Mouse (Mus musculus) ES-Bruce4 (cell line): ENCODE results near the gene Tmem50b. TPM values are rescaled to one million over a fixed set of nuclear protein-coding genes. Genes with fewer than 3 reads are reported as not detected.

Source experiments
- H3K27ac ChIP-seq: 2 replicates; pipeline ENCODE4 v1.5.1; 2012; ENCODE audit warnings: low read length, inconsistent platforms; ENCODE audit not compliant: insufficient read depth
- H3K27me3 ChIP-seq: 2 replicates; pipeline ENCODE4 v1.6.1; 2012; ENCODE audit warnings: mild to moderate bottlenecking, low read length, inconsistent platforms; ENCODE audit not compliant: control insufficient read depth, poor library complexity, insufficient read depth, severe bottlenecking
- H3K36me3 ChIP-seq: 2 replicates; pipeline ENCODE4 v1.6.1; 2012; ENCODE audit warnings: inconsistent platforms, mild to moderate bottlenecking, low read length, moderate library complexity; ENCODE audit not compliant: control insufficient read depth, poor library complexity, insufficient read depth, severe bottlenecking
- H3K4me1 ChIP-seq: one replicate; pipeline ENCODE4 v1.8.1; 2011; ENCODE audit warnings: low read length; ENCODE audit not compliant: control insufficient read depth, insufficient read depth
- H3K4me3 ChIP-seq: 2 replicates; pipeline ENCODE4 v1.5.1; 2011; ENCODE audit warnings: low read depth, mild to moderate bottlenecking, low read length
- H3K9ac ChIP-seq: 2 replicates; pipeline ENCODE4 v1.6.1; 2012; ENCODE audit warnings: low read depth, mild to moderate bottlenecking, inconsistent platforms; ENCODE audit not compliant: poor library complexity, severe bottlenecking
- H3K9me3 ChIP-seq: replicated peaks from 2 replicates; pipeline ENCODE4 v1.6.1; 2012; ENCODE audit warnings: mild to moderate bottlenecking, low read length, inconsistent platforms; ENCODE audit not compliant: control insufficient read depth, poor library complexity, insufficient read depth, severe bottlenecking
- CTCF ChIP-seq: IDR thresholded peaks from one replicate; pipeline ENCODE4 v1.8.1; 2011; ENCODE audit warnings: low read depth, low read length
- EP300 ChIP-seq: IDR thresholded peaks from 2 replicates; pipeline ENCODE4 v1.6.1; 2011; ENCODE audit warnings: low read depth, low read length; ENCODE audit not compliant: insufficient read depth
- POLR2A ChIP-seq: IDR thresholded peaks from one replicate; pipeline ENCODE4 v1.8.1; 2011; ENCODE audit warnings: low read length; ENCODE audit not compliant: insufficient read depth
- polyA plus RNA-seq: library from polyadenylated mRNA; stranded (reverse); fragments of >200 nt; gene quantifications from 2 replicates; pipeline ENCODE4 v1.2.4, GENCODE M21; 2011; ENCODE audit warnings: low read depth; ENCODE audit not compliant: missing spikeins, insufficient read depth, insufficient read length

Gene Tmem50b
- polyA plus RNA-seq, 1 experiment: 30.9 TPM

DNA sequence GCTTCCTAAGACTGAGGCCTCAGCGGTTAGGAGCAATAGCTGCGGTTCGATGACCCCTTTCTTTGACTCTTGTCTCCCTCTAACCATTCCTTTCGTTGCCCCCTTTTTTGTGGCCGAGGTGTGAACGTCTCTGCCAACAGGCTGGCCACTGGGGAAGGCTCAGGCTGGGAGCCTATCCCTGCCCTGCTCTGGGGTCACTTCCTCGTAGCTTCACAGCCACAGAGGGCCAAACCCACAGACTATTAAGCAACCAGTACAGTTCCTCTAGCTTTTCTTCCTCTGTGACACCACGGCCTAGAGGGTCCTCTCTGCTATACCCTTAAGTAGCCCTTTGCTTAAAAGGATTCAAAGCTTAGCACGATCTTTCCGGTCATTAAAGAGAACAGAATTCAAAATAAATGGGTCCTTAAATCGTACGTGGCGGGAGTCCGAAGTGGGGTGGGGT, 51.2 kb downstream of the Tmem50b start:
- H3K4me3 ChIP-seq: peak overlapping the region; percentile 42
- H3K27ac ChIP-seq: no peak overlapping the region
- H3K4me1 ChIP-seq: no peaks in the 10 kb centered on the region

DNA sequence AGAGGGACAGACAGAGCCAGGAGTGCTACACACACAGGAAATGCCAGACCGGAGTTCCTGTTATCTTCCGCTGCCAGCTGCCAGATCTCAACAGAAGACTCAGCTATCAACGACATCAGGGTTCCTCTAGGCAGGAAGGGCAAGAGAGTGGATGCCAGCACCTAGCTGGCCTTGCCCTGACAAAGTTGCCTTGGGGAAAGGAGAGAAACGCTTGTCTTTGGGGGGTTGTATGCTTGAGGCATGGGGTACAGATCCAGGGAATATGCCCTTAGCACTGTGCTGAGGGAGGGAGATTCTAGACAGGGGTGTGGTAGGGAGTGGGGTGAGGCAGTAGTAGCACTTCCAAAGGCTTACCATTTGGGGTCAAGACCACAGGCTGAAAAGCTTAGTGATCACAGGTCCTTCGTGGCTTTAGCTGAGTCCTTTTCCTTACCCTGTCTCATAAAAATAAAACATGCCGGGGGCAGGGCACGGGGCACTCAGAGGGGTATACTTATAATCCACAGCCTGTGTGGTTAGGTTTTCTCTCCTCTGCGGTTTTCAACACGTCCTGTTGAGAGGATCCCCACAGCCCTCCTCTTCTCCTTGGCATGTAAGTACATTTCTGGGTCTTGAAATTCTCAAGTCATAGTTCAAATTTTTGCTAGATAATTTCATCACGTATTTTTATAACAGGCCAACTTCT, 51.9 kb downstream of the Tmem50b start:
- no peak overlapping the region for H3K27ac ChIP-seq
- H3K36me3 ChIP-seq: no peaks in the 10 kb centered on the region
- H3K9ac ChIP-seq: no peak overlapping the region
- no peak overlapping the region for H3K4me3 ChIP-seq
- no peaks in the 10 kb centered on the region for H3K27me3 ChIP-seq
- H3K9me3 ChIP-seq: no peaks in the 10 kb centered on the region
- TF ChIP-seq CTCF: no peak
- no peak for TF ChIP-seq POLR2A
- no peak for TF ChIP-seq EP300
- no peaks in the 10 kb centered on the region for H3K4me1 ChIP-seq

More for the DNA sequence above, 51.2 kb downstream of the Tmem50b start:
- Histone ChIP-seq H3K9me3 (no peaks in the 10 kb centered on the region), H3K27me3 (no peaks in the 10 kb centered on the region), H3K36me3 (no peaks in the 10 kb centered on the region), H3K9ac (peak overlapping the region; percentile 85)
- TF ChIP-seq POLR2A: no peak
- TF ChIP-seq CTCF: no peak
- TF ChIP-seq EP300: no peak

DNA sequence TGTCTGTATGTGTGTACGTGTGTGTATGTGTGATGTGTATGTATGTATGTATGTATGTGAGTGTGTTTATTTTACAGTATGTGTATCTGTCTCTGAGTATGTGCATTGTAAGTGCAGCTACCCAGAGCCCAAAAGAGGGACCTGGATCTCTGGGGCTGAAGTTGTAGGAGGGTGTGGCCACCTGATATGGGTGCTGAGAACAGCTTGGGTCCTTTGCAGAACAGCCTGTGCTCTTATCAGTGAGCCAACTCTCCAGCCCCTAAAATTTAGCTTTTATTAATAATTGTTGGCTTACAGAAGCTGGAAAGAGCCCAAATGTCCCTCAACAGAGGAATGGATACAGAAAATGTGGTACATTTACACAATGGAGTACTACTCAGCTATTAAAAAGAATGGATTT, 54.0 kb downstream of the Tmem50b start:
- TF ChIP-seq CTCF: no peak
- Histone ChIP-seq H3K36me3 (no peaks in the 10 kb centered on the region), H3K27ac (no peak overlapping the region), H3K4me3 (no peak overlapping the region), H3K27me3 (no peaks in the 10 kb centered on the region), H3K4me1 (no peaks in the 10 kb centered on the region), H3K9ac (no peak overlapping the region), H3K9me3 (no peaks in the 10 kb centered on the region)

DNA sequence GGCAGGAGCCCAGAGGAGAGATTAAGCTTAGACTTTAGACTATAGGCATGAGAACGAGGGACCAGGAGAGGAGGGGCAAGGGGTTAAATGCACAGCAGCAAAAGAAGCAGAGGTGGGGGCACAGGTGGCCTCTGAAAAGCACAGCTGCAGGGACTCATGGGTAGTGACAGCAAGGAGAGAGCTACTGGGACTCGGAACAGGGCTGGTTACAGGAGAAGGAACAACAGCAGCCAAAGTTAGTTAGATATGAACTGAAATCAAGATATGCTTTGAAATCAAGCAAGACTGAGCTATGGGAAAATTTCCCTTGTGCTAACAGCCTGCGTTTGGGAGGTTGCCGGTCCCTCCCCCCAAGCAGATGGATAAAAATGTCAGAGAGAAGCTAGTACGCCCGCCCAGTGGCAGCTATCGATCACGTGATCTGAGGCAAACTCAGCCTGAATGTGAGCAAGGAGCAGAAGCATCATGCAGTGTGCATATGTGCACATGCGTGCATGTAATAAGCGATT, 56.0 kb downstream of the Tmem50b start:
- no peak overlapping the region for H3K9ac ChIP-seq
- no peaks in the 10 kb centered on the region for H3K9me3 ChIP-seq
- H3K27ac ChIP-seq: no peak overlapping the region
- no peaks in the 10 kb centered on the region for H3K27me3 ChIP-seq
- H3K4me3 ChIP-seq: no peak overlapping the region
- no peak for TF ChIP-seq CTCF
- TF ChIP-seq POLR2A: no peak
- TF ChIP-seq EP300: no peak
- no peaks in the 10 kb centered on the region for H3K4me1 ChIP-seq
- no peaks in the 10 kb centered on the region for H3K36me3 ChIP-seq

DNA sequence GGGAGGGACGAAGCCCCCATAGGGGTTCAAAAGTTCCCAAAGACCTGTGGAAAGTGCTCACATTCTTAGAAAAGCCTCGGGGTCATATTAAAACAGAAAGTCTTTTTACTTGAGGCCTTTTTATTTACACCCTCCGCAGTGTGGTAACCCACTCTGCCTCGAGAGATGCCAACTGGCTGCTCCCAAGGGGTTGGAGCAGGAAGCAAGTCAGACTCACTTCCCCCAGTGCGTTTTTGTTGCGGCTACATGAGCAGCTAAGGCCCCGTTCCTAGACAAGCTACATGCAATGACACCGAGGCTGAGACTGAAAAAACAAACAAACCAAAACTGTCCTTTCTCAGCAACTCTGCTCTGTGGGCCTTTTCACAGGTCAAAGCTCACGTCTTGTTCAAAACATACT, 59.1 kb downstream of the Tmem50b start:
- H3K36me3 ChIP-seq: no peaks in the 10 kb centered on the region
- H3K27ac ChIP-seq: no peak overlapping the region
- no peak overlapping the region for H3K4me3 ChIP-seq
- H3K27me3 ChIP-seq: no peaks in the 10 kb centered on the region
- no peaks in the 10 kb centered on the region for H3K4me1 ChIP-seq
- H3K9ac ChIP-seq: no peak overlapping the region
- TF ChIP-seq POLR2A: no peak
- TF ChIP-seq CTCF: no peak
- no peak for TF ChIP-seq EP300
- H3K9me3 ChIP-seq: no peaks in the 10 kb centered on the region

DNA sequence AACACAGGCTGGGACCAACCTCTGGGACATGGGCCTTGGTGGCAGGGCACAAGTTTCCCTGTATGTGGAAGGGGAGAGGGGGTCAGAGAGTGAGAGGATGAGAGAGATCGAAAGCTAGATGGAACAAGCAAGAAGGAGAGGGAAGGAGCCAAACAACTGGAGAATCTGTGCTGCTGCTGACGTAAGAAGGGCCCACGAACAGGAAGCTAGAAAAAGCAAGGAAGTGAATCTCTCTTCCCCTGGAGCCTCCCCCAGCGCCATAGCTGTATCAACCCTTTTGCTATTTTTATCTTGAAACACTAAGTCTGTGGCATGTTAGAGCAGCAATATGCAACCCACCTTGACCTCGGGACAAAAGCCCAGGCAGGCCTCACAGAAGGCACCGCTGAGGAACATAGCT, 59.5 kb downstream of the Tmem50b start:
- Histone ChIP-seq H3K27me3 (no peaks in the 10 kb centered on the region), H3K36me3 (no peaks in the 10 kb centered on the region), H3K9me3 (no peaks in the 10 kb centered on the region), H3K4me1 (no peaks in the 10 kb centered on the region), H3K9ac (no peak overlapping the region), H3K4me3 (no peak overlapping the region), H3K27ac (no peak overlapping the region)
- TF ChIP-seq EP300 (no peak), POLR2A (no peak), CTCF (no peak)
